Mouse (Mus musculus): ENCODE measurements at regions not wholly inside any gene's neighbourhood (a gene's known extent, or its start where the extent isn't known, plus 50 kb on each side); places are given as distances from the start of the nearest gene placed in this dataset.

DNA sequence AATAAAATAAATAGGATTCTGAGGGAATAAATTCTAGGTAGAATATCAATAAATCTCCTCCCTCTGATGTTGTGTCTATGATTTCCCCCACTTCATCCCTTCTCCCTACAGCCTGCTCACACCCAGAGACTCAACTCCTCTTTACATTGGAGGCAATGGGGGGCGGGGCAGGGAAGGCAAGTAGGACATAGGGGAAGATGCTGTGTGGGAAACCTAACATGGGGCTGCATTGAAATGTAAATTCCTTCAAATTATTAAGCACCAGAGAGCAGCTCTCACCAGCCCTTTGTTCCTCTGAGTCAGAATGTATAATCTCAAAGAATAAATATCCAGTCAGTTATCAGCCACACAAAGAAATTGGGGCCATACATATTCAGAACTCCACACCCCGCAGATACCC lies 91.6 kb downstream of the Nuf2 start:
- no peak for TF ChIP-seq POU5F1 (IDR thresholded peaks at IDR 0.05; ENCODE audit: borderline replicate concordance, low read length)
- no peak for TF ChIP-seq NANOG (IDR thresholded peaks at IDR 0.05; ENCODE audit: borderline replicate concordance, low read length)
- TF ChIP-seq CTCF (conservative IDR thresholded peaks at IDR 0.05; ENCODE audit: low read length): no peak

GRCm38 (mm10) chr1:169438006-169438405 lies 93.3 kb downstream of the Nuf2 start:
- Histone ChIP-seq H3K4me1 (replicated peaks; ENCODE audit: low read depth, low read length) (peaks cover 12% of the 10 kb centered on the region; the same call in 1 of the 2 replicates), H3K4me3 (replicated peaks; ENCODE audit: low read length) (no peak overlapping the region), H3K36me3 (ENCODE audit: insufficient read depth, low read length) (no peaks in the 10 kb centered on the region), H3K27me3 (ENCODE audit: insufficient read depth, low read length) (no peaks in the 10 kb centered on the region), H3K9me3 (ENCODE audit: low read length) (no peaks in the 10 kb centered on the region)
- no peak for TF ChIP-seq POU5F1 (IDR thresholded peaks at IDR 0.05; ENCODE audit: borderline replicate concordance, low read length)
- TF ChIP-seq NANOG (IDR thresholded peaks at IDR 0.05; ENCODE audit: borderline replicate concordance, low read length): 0 out of 2 replicates have a peak, but pooled peaks have one; percentile 27
- no peak for TF ChIP-seq CTCF (conservative IDR thresholded peaks at IDR 0.05; ENCODE audit: low read length)

More for the DNA sequence above, 91.6 kb downstream of the Nuf2 start:
- Histone ChIP-seq H3K9me3 (ENCODE audit: low read length) (no peaks in the 10 kb centered on the region; the same call in 1 of the 2 replicates), H3K27me3 (ENCODE audit: insufficient read depth, low read length) (no peaks in the 10 kb centered on the region), H3K4me1 (replicated peaks; ENCODE audit: low read depth, low read length) (peaks cover 12% of the 10 kb centered on the region; the same call in 1 of the 2 replicates), H3K36me3 (ENCODE audit: insufficient read depth, low read length) (no peaks in the 10 kb centered on the region), H3K4me3 (replicated peaks; ENCODE audit: low read length) (no peak overlapping the region)

- H3K4me1 ChIP-seq (replicated peaks; ENCODE audit: low read depth, low read length): no peaks in the 10 kb centered on the region
- no peaks in the 10 kb centered on the region for H3K36me3 ChIP-seq (ENCODE audit: insufficient read depth, low read length)
- H3K27me3 ChIP-seq (ENCODE audit: insufficient read depth, low read length): no peaks in the 10 kb centered on the region
- TF ChIP-seq CTCF (conservative IDR thresholded peaks at IDR 0.05; ENCODE audit: low read length): no peak
- TF ChIP-seq POU5F1 (IDR thresholded peaks at IDR 0.05; ENCODE audit: borderline replicate concordance, low read length): no peak
- TF ChIP-seq NANOG (IDR thresholded peaks at IDR 0.05; ENCODE audit: borderline replicate concordance, low read length): no peak
- no peaks in the 10 kb centered on the region for H3K9me3 ChIP-seq (ENCODE audit: low read length)
- no peak overlapping the region for H3K4me3 ChIP-seq (replicated peaks; ENCODE audit: low read length)
These were observed 108.9 kb downstream of the Nuf2 start for GRCm38 (mm10) chr1:169422408-169422807.

GRCm38 (mm10) chr1:169421671-169422070 lies 109.6 kb downstream of the Nuf2 start:
- Histone ChIP-seq H3K9me3 (ENCODE audit: low read length) (no peaks in the 10 kb centered on the region), H3K4me1 (replicated peaks; ENCODE audit: low read depth, low read length) (no peaks in the 10 kb centered on the region), H3K27me3 (ENCODE audit: insufficient read depth, low read length) (no peaks in the 10 kb centered on the region), H3K36me3 (ENCODE audit: insufficient read depth, low read length) (no peaks in the 10 kb centered on the region), H3K4me3 (replicated peaks; ENCODE audit: low read length) (no peak overlapping the region)
- TF ChIP-seq POU5F1 (IDR thresholded peaks at IDR 0.05; ENCODE audit: borderline replicate concordance, low read length) (no peak), CTCF (conservative IDR thresholded peaks at IDR 0.05; ENCODE audit: low read length) (no peak), NANOG (IDR thresholded peaks at IDR 0.05; ENCODE audit: borderline replicate concordance, low read length) (no peak)

- no peaks in the 10 kb centered on the region for H3K36me3 ChIP-seq (ENCODE audit: insufficient read depth, low read length)
- no peaks in the 10 kb centered on the region for H3K27me3 ChIP-seq (ENCODE audit: insufficient read depth, low read length)
- no peak for TF ChIP-seq NANOG (IDR thresholded peaks at IDR 0.05; ENCODE audit: borderline replicate concordance, low read length)
- no peak for TF ChIP-seq CTCF (conservative IDR thresholded peaks at IDR 0.05; ENCODE audit: low read length)
- no peak for TF ChIP-seq POU5F1 (IDR thresholded peaks at IDR 0.05; ENCODE audit: borderline replicate concordance, low read length)
- no peaks in the 10 kb centered on the region for H3K9me3 ChIP-seq (ENCODE audit: low read length)
- H3K4me1 ChIP-seq (replicated peaks; ENCODE audit: low read depth, low read length): no peaks in the 10 kb centered on the region
- H3K4me3 ChIP-seq (replicated peaks; ENCODE audit: low read length): no peak overlapping the region
These were observed 112.6 kb downstream of the Nuf2 start for GRCm38 (mm10) chr1:169418665-169419045.

- no peaks in the 10 kb centered on the region for H3K36me3 ChIP-seq (ENCODE audit: insufficient read depth, low read length)
- no peak for TF ChIP-seq POU5F1 (IDR thresholded peaks at IDR 0.05; ENCODE audit: borderline replicate concordance, low read length)
- TF ChIP-seq NANOG (IDR thresholded peaks at IDR 0.05; ENCODE audit: borderline replicate concordance, low read length): no peak
- TF ChIP-seq CTCF (conservative IDR thresholded peaks at IDR 0.05; ENCODE audit: low read length): no peak
- no peaks in the 10 kb centered on the region for H3K27me3 ChIP-seq (ENCODE audit: insufficient read depth, low read length)
- no peak overlapping the region for H3K4me3 ChIP-seq (replicated peaks; ENCODE audit: low read length)
- no peaks in the 10 kb centered on the region for H3K9me3 ChIP-seq (ENCODE audit: low read length)
- H3K4me1 ChIP-seq (replicated peaks; ENCODE audit: low read depth, low read length): no peaks in the 10 kb centered on the region
These were observed 113.1 kb downstream of the Nuf2 start for GRCm38 (mm10) chr1:169417979-169418664.

DNA sequence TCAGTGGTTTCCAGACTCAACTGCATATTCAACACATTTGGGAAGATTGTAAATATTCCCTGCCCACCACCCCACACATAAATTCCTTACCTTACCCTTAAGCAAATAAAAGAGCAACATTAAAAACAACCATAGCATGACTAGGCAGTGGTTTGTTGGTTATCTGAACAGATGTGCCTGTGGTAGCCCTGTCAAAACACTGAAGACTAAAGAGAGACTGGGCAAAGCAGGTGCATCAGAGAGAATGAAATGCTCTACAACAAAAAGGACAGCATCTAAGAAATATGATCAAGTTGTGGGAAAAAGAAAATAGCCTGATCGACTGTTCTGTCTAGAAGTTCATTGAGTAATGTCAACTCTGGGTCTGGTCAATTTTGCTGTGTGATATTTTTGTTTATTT lies 114.6 kb downstream of the Nuf2 start:
- H3K4me1 ChIP-seq (replicated peaks; ENCODE audit: low read depth, low read length): no peaks in the 10 kb centered on the region
- H3K36me3 ChIP-seq (ENCODE audit: insufficient read depth, low read length): no peaks in the 10 kb centered on the region
- no peaks in the 10 kb centered on the region for H3K27me3 ChIP-seq (ENCODE audit: insufficient read depth, low read length)
- no peaks in the 10 kb centered on the region for H3K9me3 ChIP-seq (ENCODE audit: low read length)
- TF ChIP-seq CTCF (conservative IDR thresholded peaks at IDR 0.05; ENCODE audit: low read length) (no peak), POU5F1 (IDR thresholded peaks at IDR 0.05; ENCODE audit: borderline replicate concordance, low read length) (no peak), NANOG (IDR thresholded peaks at IDR 0.05; ENCODE audit: borderline replicate concordance, low read length) (no peak)
- no peak overlapping the region for H3K4me3 ChIP-seq (replicated peaks; ENCODE audit: low read length)

DNA sequence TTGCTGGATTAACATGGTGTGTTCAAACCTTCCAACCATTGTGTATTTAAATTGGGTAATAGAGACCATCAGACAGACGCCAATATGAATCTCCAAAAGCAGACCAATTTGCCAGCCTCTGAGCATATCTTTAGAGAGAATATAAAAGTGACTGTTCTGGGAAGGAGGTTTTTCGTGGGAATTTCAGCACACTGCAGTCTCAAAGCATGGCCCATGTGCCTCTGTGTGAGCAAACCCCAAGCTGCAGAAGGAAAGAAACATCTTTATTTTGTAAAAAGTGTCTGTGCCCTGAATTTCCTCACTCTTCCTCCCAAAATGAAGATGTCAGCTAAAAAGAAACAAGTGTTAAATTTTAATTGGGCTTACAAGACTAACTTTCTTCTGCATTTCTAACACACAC lies 123.1 kb downstream of the Nuf2 start:
- Histone ChIP-seq H3K36me3 (ENCODE audit: insufficient read depth, low read length) (no peaks in the 10 kb centered on the region), H3K27me3 (ENCODE audit: insufficient read depth, low read length) (no peaks in the 10 kb centered on the region), H3K4me3 (replicated peaks; ENCODE audit: low read length) (no peak overlapping the region), H3K9me3 (ENCODE audit: low read length) (no peaks in the 10 kb centered on the region), H3K4me1 (replicated peaks; ENCODE audit: low read depth, low read length) (no peaks in the 10 kb centered on the region)
- TF ChIP-seq POU5F1 (IDR thresholded peaks at IDR 0.05; ENCODE audit: borderline replicate concordance, low read length) (no peak), NANOG (IDR thresholded peaks at IDR 0.05; ENCODE audit: borderline replicate concordance, low read length) (no peak)

DNA sequence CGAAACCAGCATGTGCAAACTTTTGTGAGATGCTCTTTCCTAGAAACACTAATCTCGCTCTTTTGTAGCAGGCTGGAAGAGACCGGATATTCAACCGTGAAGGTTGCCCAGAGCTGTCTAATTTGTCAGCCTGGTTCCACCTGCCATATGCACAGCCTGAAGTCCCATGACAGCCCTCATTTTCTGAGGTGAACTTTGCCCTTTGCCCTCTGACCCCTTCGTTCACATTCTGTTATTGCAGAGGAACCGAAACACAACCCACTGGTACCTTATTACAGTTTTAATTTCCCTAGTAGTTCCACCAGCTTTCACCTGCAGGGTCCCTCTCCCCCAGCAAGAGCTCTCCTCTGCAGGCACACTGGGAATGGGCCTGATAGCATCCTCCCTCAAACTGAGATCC lies 130.4 kb downstream of the Nuf2 start:
- no peaks in the 10 kb centered on the region for H3K4me1 ChIP-seq (replicated peaks; ENCODE audit: low read depth, low read length)
- H3K36me3 ChIP-seq (ENCODE audit: insufficient read depth, low read length): no peaks in the 10 kb centered on the region
- no peaks in the 10 kb centered on the region for H3K27me3 ChIP-seq (ENCODE audit: insufficient read depth, low read length)
- H3K9me3 ChIP-seq (ENCODE audit: low read length): no peaks in the 10 kb centered on the region
- no peak overlapping the region for H3K4me3 ChIP-seq (replicated peaks; ENCODE audit: low read length)
- TF ChIP-seq CTCF (conservative IDR thresholded peaks at IDR 0.05; ENCODE audit: low read length) (no peak), NANOG (IDR thresholded peaks at IDR 0.05; ENCODE audit: borderline replicate concordance, low read length) (no peak)

All from E14TG2a.4 (cell line).